Mouse (Mus musculus): ENCODE measurements around the gene Hist2h2ac. TPM values are rescaled to one million over a fixed set of nuclear protein-coding genes. Genes with fewer than 3 reads are reported as not detected.

Gene Hist2h2ac
- polyA plus RNA-seq, 1 experiment from 2014 or later: 17.7 TPM

DNA sequence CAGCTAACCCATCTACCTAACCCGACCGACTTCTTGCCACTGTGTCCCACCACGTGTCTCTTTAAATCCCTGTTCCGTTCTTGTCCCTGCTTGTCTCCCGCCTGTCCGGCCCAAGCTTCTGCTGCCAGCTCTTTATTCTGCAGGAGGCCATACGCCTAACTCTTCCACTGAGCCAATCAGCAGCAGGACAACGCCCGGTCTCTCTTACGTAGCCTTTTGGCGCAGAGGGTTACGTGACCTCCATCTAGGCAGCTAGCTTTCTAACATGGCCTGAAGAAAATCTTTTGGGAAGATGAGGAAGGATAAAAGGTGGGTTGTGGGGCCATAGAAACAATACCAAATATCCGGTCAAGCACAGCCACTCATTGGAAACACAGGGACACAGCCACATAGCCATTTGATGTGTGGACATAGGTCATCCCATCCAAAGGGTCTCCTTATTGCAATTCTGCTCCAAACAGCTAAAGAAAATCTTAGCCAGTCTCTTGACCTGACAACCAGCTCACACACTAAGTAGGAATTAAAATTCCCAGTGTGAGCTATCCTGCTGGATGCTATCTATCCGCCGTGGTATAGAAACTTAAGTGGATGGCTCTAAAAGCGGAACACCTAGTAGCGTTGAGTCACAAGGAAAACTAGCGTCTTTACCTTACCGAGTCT, 41.7 kb upstream of the Hist2h2ac start:
- Histone ChIP-seq H3K36me3 (no peaks in the 10 kb centered on the region), H3K4me3 (replicated peaks) (peak overlapping the region; percentile 61), H3K27ac (peak overlapping the region; percentile 98), H3K9ac (replicated peaks) (peak overlapping the region; percentile 80), H3K27me3 (no peaks in the 10 kb centered on the region), H3K4me1 (replicated peaks) (peaks cover 25% of the 10 kb centered on the region), H3K9me3 (no peaks in the 10 kb centered on the region), H3K4me2 (peak overlapping the region; percentile 76)
- WGBS: 2% methylated on average over 19 of the region's 19 CpGs
- ATAC-seq (ENCODE audit: insufficient number of reproducible peaks, insufficient read depth, low FRiP score, low TSS enrichment, low read depth): peak; percentile 60

DNA sequence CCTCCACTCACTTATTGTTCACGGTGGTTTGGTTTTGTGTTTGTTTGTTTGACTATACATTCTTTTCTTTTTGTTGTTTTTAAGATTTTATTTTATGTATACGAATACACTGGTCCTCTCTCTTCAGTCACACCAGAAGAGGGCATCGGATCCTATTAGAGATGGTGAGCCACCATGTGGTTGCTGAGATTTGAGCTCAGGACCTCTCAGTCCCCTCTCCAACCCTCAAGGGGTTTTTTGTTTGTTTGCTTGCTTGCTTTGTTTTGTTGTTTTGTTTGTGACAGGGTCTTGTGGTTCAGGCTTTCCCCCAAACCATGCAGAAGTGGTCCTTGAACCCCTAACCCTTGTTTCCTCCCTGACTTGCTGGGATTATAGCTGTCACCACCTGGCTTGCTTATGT, 40.9 kb upstream of the Hist2h2ac start:
- Histone ChIP-seq H3K27me3 (no peaks in the 10 kb centered on the region), H3K9ac (replicated peaks) (peak overlapping the region; percentile 80), H3K4me2 (peak overlapping the region; percentile 76), H3K27ac (peak overlapping the region; percentile 98), H3K4me1 (replicated peaks) (peaks cover 25% of the 10 kb centered on the region), H3K36me3 (no peaks in the 10 kb centered on the region), H3K4me3 (replicated peaks) (peak overlapping the region; percentile 61; the same call in 1 of the 2 replicates), H3K9me3 (no peaks in the 10 kb centered on the region)
- WGBS: 69% methylated on average over 3 of the region's 3 CpGs
- ATAC-seq (ENCODE audit: insufficient number of reproducible peaks, insufficient read depth, low FRiP score, low TSS enrichment, low read depth): no peak

- peaks cover 24% of the 10 kb centered on the region for H3K4me1 ChIP-seq (replicated peaks)
- H3K4me2 ChIP-seq: no peak overlapping the region
- WGBS: 88% methylated on average over 5 of the region's 5 CpGs
- H3K36me3 ChIP-seq: no peaks in the 10 kb centered on the region
- ATAC-seq (ENCODE audit: insufficient number of reproducible peaks, insufficient read depth, low FRiP score, low TSS enrichment, low read depth): no peak
- no peaks in the 10 kb centered on the region for H3K9me3 ChIP-seq
- H3K4me3 ChIP-seq (replicated peaks): no peak overlapping the region
- H3K27me3 ChIP-seq: no peaks in the 10 kb centered on the region
- H3K9ac ChIP-seq (replicated peaks): no peak overlapping the region
- H3K27ac ChIP-seq: no peak overlapping the region
Observed at GRCm38 (mm10) chr3:96260220-96260619, 39.5 kb upstream of the Hist2h2ac start.

DNA sequence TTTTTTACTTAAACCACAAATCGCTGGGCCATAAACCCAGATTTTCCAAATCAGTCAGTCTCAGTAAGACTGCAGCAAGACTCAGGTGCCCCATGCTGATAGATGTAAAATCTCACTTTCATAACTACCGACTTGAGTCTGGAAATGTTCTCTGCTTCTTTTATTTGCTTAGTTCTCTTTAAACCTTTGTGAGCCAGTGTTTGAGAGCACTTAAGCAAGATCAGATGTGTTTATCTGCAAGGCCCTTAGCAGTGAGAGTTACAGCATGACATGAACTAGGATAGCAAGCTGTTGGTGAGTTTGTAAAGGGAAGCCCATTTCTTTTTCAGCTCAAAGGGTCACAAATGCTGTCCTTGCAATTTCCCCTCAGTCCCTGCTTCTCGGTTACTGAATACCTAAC, 36.5 kb upstream of the Hist2h2ac start:
- no peak for ATAC-seq (ENCODE audit: insufficient number of reproducible peaks, insufficient read depth, low FRiP score, low TSS enrichment, low read depth)
- no peak overlapping the region for H3K27ac ChIP-seq

GRCm38 (mm10) chr3:96255926-96256593, 35.4 kb upstream of the Hist2h2ac start:
- peaks cover 12% of the 10 kb centered on the region; the same call in 1 of the 2 replicates for H3K27me3 ChIP-seq
- WGBS: 72% methylated on average over 5 of the region's 5 CpGs
- H3K27ac ChIP-seq: no peak overlapping the region
- H3K4me2 ChIP-seq: no peak overlapping the region
- no peak overlapping the region for H3K4me3 ChIP-seq (replicated peaks)
- no peaks in the 10 kb centered on the region for H3K36me3 ChIP-seq
- H3K9me3 ChIP-seq: no peaks in the 10 kb centered on the region
- peaks cover 4% of the 10 kb centered on the region for H3K4me1 ChIP-seq (replicated peaks)
- H3K9ac ChIP-seq (replicated peaks): no peak overlapping the region
- ATAC-seq (ENCODE audit: insufficient number of reproducible peaks, insufficient read depth, low FRiP score, low TSS enrichment, low read depth): no peak

More for the DNA sequence above, 36.5 kb upstream of the Hist2h2ac start:
- no peak overlapping the region for H3K4me2 ChIP-seq
- H3K27me3 ChIP-seq: peaks cover 12% of the 10 kb centered on the region; the same call in 1 of the 2 replicates
- no peak overlapping the region for H3K4me3 ChIP-seq (replicated peaks)
- 59% methylated on average over 3 of the region's 3 CpGs for WGBS
- no peak overlapping the region for H3K9ac ChIP-seq (replicated peaks)
- peaks cover 9% of the 10 kb centered on the region for H3K4me1 ChIP-seq (replicated peaks)
- no peaks in the 10 kb centered on the region for H3K36me3 ChIP-seq
- no peaks in the 10 kb centered on the region for H3K9me3 ChIP-seq

- no peak overlapping the region for H3K4me2 ChIP-seq
- H3K27ac ChIP-seq: no peak overlapping the region
- ATAC-seq (ENCODE audit: insufficient number of reproducible peaks, insufficient read depth, low FRiP score, low TSS enrichment, low read depth): no peak
- peaks cover 16% of the 10 kb centered on the region for H3K4me1 ChIP-seq (replicated peaks)
- H3K36me3 ChIP-seq: no peaks in the 10 kb centered on the region
- H3K4me3 ChIP-seq (replicated peaks): no peak overlapping the region
- 40% methylated on average over 10 of the region's 10 CpGs for WGBS
- no peaks in the 10 kb centered on the region for H3K9me3 ChIP-seq
- H3K27me3 ChIP-seq: peaks cover 12% of the 10 kb centered on the region; the same call in 1 of the 2 replicates
- no peak overlapping the region for H3K9ac ChIP-seq (replicated peaks)
Observed at GRCm38 (mm10) chr3:96254683-96255355, 34.1 kb upstream of the Hist2h2ac start.

DNA sequence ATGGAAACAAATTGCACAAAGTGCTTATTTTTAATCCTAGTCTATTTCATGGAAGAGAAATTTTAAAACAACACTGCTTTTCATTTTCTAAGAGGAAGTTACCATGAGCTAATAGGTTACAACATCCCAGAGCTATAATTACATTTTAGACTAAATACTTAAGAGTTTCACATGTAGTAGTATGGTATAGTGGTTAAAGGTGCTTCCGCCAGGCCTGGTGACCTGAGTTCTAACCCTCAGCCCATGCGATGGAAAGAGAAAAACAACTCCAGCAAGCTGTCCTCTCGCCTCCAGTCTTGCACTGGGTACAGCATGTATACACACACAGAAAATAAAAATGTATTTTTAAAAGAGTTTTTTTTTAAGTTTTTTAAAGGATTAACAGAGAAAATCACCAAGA, 31.1 kb upstream of the Hist2h2ac start:
- no peak for ATAC-seq (ENCODE audit: insufficient number of reproducible peaks, insufficient read depth, low FRiP score, low TSS enrichment, low read depth)
- Histone ChIP-seq H3K27ac (no peak overlapping the region), H3K9ac (replicated peaks) (no peak overlapping the region), H3K4me1 (replicated peaks) (peaks cover 32% of the 10 kb centered on the region), H3K4me2 (no peak overlapping the region), H3K9me3 (no peaks in the 10 kb centered on the region), H3K36me3 (no peaks in the 10 kb centered on the region), H3K27me3 (peaks cover 12% of the 10 kb centered on the region; the same call in 1 of the 2 replicates), H3K4me3 (replicated peaks) (no peak overlapping the region)
- 81% methylated on average over 3 of the region's 3 CpGs for WGBS

GRCm38 (mm10) chr3:96250890-96251289, 30.2 kb upstream of the Hist2h2ac start:
- Histone ChIP-seq H3K27ac (0 out of 2 replicates have a peak overlapping the region, but pooled peaks have one; percentile 17), H3K4me2 (peak overlapping the region; percentile 30), H3K36me3 (no peaks in the 10 kb centered on the region), H3K27me3 (peaks cover 12% of the 10 kb centered on the region; the same call in 1 of the 2 replicates), H3K4me1 (replicated peaks) (peaks cover 32% of the 10 kb centered on the region), H3K9me3 (no peaks in the 10 kb centered on the region), H3K9ac (replicated peaks) (no peak overlapping the region), H3K4me3 (replicated peaks) (no peak overlapping the region)
- 7% methylated on average over 3 of the region's 3 CpGs for WGBS
- ATAC-seq (ENCODE audit: insufficient number of reproducible peaks, insufficient read depth, low FRiP score, low TSS enrichment, low read depth): no peak

DNA sequence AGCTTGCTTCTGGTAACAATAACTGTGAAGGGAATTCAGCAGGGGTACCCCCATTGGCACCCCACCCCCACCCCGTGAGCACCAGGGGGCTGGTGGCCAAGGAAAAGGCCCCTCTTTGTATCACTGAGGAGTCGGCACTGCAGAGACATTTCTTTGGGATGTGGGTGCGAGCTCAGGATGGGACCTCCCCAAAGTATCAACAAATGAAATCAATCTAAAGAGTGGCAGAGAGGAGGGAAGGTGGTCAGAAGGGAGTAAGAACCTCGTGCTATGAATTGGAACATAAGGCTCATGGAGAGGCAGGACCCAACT, 28.3 kb upstream of the Hist2h2ac start:
- Histone ChIP-seq H3K4me1 (replicated peaks) (peaks cover 38% of the 10 kb centered on the region), H3K27ac (peak overlapping the region; percentile 18; the same call in 1 of the 2 replicates), H3K9me3 (no peaks in the 10 kb centered on the region), H3K9ac (replicated peaks) (no peak overlapping the region), H3K36me3 (no peaks in the 10 kb centered on the region), H3K4me2 (peak overlapping the region; percentile 59), H3K27me3 (peaks cover 11% of the 10 kb centered on the region; the same call in 1 of the 2 replicates), H3K4me3 (replicated peaks) (peak overlapping the region; percentile 46; the same call in 1 of the 2 replicates)
- ATAC-seq (ENCODE audit: insufficient number of reproducible peaks, insufficient read depth, low FRiP score, low TSS enrichment, low read depth): no peak
- 50% methylated on average over 4 of the region's 4 CpGs for WGBS

- H3K4me2 ChIP-seq: peak overlapping the region; percentile 59
- H3K27me3 ChIP-seq: peaks cover 6% of the 10 kb centered on the region; the same call in 1 of the 2 replicates
- no peak overlapping the region; the same call in 1 of the 2 replicates for H3K9ac ChIP-seq (replicated peaks)
- no peaks in the 10 kb centered on the region for H3K36me3 ChIP-seq
- no peaks in the 10 kb centered on the region for H3K9me3 ChIP-seq
- peaks cover 44% of the 10 kb centered on the region for H3K4me1 ChIP-seq (replicated peaks)
- peak overlapping the region; percentile 46 for H3K4me3 ChIP-seq (replicated peaks)
- H3K27ac ChIP-seq: peak overlapping the region; percentile 18; the same call in 1 of the 2 replicates
- WGBS: 39% methylated on average over 6 of the region's 6 CpGs
- ATAC-seq (ENCODE audit: insufficient number of reproducible peaks, insufficient read depth, low FRiP score, low TSS enrichment, low read depth): no peak
Observed at GRCm38 (mm10) chr3:96248141-96249033, 27.7 kb upstream of the Hist2h2ac start.

Measured in limb, embryonic 12.5 days (tissue).